Mouse (Mus musculus) hindbrain, embryonic 15.5 days (tissue): ENCODE data around the gene Praf2. TPM values are rescaled to one million over a fixed set of nuclear protein-coding genes. Genes with fewer than 3 reads are reported as not detected.
"Not testable (repeated sequence)": the region's sequence is repeated elsewhere in the genome, so short reads cannot be mapped to it uniquely, and the experiment has no call there.

Source experiments
- ATAC-seq: fragments of 200-750 bp; cut with Nextera tagmentation; 2 replicates; pipeline ENCODE4 v1.8.0; 2017; ENCODE audit warnings: low read depth, moderate number of reproducible peaks, moderate TSS enrichment; ENCODE audit not compliant: low FRiP score
- H3K27ac ChIP-seq: fragments of 300-500 bp; sonication (generic); replicated peaks from 2 replicates; pipeline ENCODE4 v1.5.1; 2015; ENCODE audit warnings: mild to moderate bottlenecking, inconsistent platforms
- H3K27me3 ChIP-seq: fragments of 300-500 bp; sonication (generic); 2 replicates; pipeline ENCODE4 v1.6.1; 2015; ENCODE audit warnings: control low read depth, inconsistent platforms
- H3K36me3 ChIP-seq: fragments of 300-500 bp; sonication (generic); 2 replicates; pipeline ENCODE4 v1.6.1; 2015; ENCODE audit warnings: control low read depth, inconsistent platforms
- H3K4me1 ChIP-seq: fragments of 300-500 bp; sonication (generic); replicated peaks from 2 replicates; pipeline ENCODE4 v1.6.1; 2015; ENCODE audit warnings: control low read depth, inconsistent platforms
- H3K4me2 ChIP-seq: fragments of 300-500 bp; sonication (generic); 2 replicates; pipeline ENCODE4 v1.6.1; 2015; ENCODE audit warnings: moderate library complexity, mild to moderate bottlenecking, inconsistent platforms
- H3K4me3 ChIP-seq: fragments of 300-500 bp; sonication (generic); 2 replicates; pipeline ENCODE4 v1.5.1; 2015; ENCODE audit warnings: mild to moderate bottlenecking, inconsistent platforms
- H3K9ac ChIP-seq: fragments of 300-500 bp; sonication (generic); 2 replicates; pipeline ENCODE4 v1.6.1; 2015; ENCODE audit warnings: inconsistent platforms
- H3K9me3 ChIP-seq: fragments of 300-500 bp; sonication (generic); 2 replicates; pipeline ENCODE4 v1.6.1; 2016; ENCODE audit warnings: control low read depth, inconsistent platforms
- WGBS: fragments of 180-500 bp; shearing (Covaris S2); methylation state at CpG from one replicate; pipeline ENCODE4 v1.1.7; 2015; 5-methylcytosine and 5-hydroxymethylcytosine counted together
- polyA plus RNA-seq: library from polyadenylated mRNA; unstranded; fragments of >200 nt; fragmentation: Nextera tagmentation; extraction: Ambion mirVana; gene quantifications from 2 replicates; pipeline ENCODE4 v1.2.1, GENCODE M21; 2015

Praf2 gene
- polyA plus RNA-seq, 1 experiment from 2014 or later, result 132 TPM

DNA sequence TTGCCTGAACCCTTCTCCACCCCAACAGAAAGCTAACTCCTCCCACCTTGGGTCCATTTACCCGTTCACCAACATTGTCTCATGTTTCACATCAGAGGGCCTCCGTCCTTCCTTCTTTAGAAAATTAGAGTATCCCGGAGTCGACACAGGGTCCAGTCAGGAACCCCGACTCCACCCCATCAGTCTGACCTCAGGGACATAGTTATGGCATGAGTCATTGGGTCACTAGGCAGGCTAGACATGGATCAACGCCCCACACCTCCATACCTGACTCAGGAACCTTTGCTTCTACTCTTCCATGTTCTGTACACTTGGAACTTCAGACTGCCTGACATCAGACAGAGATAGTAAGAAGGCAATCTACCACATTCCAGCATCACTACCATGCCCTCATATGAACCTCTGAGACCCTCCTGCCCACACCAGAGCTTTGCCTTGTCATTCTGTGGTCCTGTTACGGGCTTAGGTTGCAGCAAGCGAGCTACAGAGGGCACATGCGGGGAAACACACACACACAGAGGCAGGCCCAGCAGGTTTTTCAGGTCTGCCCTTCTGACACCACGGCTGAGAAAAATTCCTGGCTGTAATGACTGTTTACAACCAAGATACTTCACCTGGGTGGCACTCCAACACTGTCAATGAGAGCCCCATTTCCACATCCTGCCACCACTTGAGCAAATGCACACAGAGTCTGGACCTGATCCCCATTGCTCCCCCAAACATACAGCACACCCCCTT lies 12.0 kb downstream of the Praf2 start:
- H3K4me3 ChIP-seq, result no peak overlapping the region
- H3K36me3 ChIP-seq, result no peaks in the 10 kb centered on the region
- H3K4me1 ChIP-seq, result no peaks in the 10 kb centered on the region
- no peak overlapping the region for H3K27ac ChIP-seq
- no peak for ATAC-seq
- H3K9me3 ChIP-seq, result no peaks in the 10 kb centered on the region
- no peak overlapping the region for H3K9ac ChIP-seq
- 80% methylated on average over 10 of the region's 10 CpGs for WGBS
- H3K4me2 ChIP-seq, result no peak overlapping the region
- no peaks in the 10 kb centered on the region for H3K27me3 ChIP-seq

DNA sequence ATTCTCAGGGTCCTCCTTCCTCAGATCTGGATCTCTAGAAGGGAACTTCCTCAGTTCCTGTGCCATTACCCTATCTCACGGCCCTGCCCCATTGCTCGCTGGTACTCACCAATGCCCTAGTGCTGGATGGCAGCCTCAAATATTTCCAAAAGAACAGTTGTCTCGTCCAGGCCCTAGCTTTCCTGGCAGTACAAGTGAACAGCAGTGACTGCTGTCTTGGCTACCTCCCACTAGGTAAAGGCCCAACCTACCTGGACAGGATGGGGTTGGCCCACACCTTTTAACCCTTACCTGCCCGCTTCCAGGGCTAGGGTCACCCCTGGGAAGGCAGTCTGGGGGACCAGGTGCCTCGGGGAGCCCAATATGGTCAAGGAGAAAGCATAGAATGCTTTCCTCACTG lies 12.9 kb downstream of the Praf2 start:
- Histone ChIP-seq H3K4me1 (no peaks in the 10 kb centered on the region), H3K9ac (no peak overlapping the region), H3K36me3 (no peaks in the 10 kb centered on the region), H3K27ac (no peak overlapping the region), H3K4me3 (no peak overlapping the region), H3K9me3 (no peaks in the 10 kb centered on the region), H3K4me2 (no peak overlapping the region), H3K27me3 (no peaks in the 10 kb centered on the region)
- WGBS, result 81% methylated on average over 5 of the region's 5 CpGs
- no peak for ATAC-seq

DNA sequence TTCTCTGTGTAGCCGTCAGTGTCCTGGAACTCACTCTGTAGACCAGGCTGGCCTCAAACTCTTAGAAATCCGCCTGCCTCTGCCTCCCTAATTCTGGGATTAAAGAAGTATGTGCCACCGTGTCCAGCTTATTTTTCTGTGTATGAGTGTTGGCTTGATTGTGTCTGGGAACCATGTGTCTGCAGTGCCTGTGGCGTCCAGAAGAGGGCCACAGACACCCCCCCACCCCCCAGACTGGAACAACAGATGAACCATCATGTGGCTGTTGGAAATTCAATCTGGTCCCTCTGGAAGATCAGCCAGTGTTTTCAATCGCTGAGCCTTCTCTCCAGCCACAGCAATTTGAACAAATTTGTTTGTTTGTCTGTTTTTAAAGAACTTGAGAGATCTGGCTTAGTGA lies 15.2 kb downstream of the Praf2 start:
- Histone ChIP-seq H3K9ac (no peak overlapping the region), H3K4me2 (no peak overlapping the region), H3K36me3 (no peaks in the 10 kb centered on the region), H3K9me3 (no peaks in the 10 kb centered on the region), H3K4me3 (no peak overlapping the region), H3K4me1 (no peaks in the 10 kb centered on the region), H3K27me3 (no peaks in the 10 kb centered on the region), H3K27ac (no peak overlapping the region)
- no peak for ATAC-seq
- WGBS, result 59% methylated on average over 5 of the region's 5 CpGs

DNA sequence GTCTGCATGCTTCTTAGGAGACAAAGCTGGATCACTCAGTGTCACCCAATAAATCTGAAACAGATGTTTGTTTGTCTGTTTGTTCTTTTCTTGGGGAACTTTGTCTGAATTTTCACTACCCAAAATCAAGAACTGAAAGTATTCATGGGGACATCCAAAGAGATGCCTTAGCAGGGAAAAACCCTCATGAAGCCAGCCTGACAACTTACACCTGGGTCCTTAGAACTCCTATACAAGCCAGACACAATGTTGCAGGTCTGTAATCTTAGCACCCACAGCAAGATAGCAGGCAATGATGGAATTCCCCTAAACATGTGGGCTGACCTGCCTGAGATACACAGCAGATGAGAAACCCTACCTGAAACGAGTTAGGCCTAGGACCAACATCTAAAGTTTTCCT lies 16.7 kb downstream of the Praf2 start:
- Histone ChIP-seq H3K9ac (no peak overlapping the region), H3K4me3 (no peak overlapping the region), H3K27me3 (no peaks in the 10 kb centered on the region), H3K27ac (no peak overlapping the region), H3K4me2 (no peak overlapping the region), H3K9me3 (no peaks in the 10 kb centered on the region), H3K36me3 (no peaks in the 10 kb centered on the region), H3K4me1 (peaks cover 7% of the 10 kb centered on the region)
- 31% methylated on average over 1 of the region's 1 CpGs for whole genome bisulfite sequencing
- ATAC-seq, result no peak

DNA sequence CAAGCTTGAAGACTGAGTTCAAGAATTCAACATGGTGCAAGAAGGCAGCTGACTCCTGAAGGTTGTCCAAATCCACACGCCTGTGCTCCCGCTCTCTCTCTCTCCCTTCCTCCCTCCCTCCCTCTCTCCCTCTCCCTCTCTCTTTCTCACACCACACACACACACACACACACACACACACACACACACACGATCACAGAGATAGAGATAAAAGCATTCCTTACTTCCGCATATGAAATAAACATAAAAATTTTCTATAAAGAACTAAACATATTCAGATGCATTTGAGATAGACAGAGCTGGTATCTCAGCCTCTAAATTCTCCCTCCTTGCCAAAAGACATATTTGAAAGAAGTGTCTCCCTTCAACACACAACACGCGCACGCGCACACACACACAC lies 17.2 kb downstream of the Praf2 start:
- H3K27me3 ChIP-seq, result no peaks in the 10 kb centered on the region
- 90% methylated on average over 8 of the region's 8 CpGs for WGBS
- no peaks in the 10 kb centered on the region for H3K9me3 ChIP-seq
- H3K9ac ChIP-seq, result no peak overlapping the region
- ATAC-seq, result no peak
- no peak overlapping the region for H3K4me2 ChIP-seq
- H3K36me3 ChIP-seq, result no peaks in the 10 kb centered on the region
- peaks cover 7% of the 10 kb centered on the region for H3K4me1 ChIP-seq
- no peak overlapping the region for H3K4me3 ChIP-seq
- H3K27ac ChIP-seq, result no peak overlapping the region

DNA sequence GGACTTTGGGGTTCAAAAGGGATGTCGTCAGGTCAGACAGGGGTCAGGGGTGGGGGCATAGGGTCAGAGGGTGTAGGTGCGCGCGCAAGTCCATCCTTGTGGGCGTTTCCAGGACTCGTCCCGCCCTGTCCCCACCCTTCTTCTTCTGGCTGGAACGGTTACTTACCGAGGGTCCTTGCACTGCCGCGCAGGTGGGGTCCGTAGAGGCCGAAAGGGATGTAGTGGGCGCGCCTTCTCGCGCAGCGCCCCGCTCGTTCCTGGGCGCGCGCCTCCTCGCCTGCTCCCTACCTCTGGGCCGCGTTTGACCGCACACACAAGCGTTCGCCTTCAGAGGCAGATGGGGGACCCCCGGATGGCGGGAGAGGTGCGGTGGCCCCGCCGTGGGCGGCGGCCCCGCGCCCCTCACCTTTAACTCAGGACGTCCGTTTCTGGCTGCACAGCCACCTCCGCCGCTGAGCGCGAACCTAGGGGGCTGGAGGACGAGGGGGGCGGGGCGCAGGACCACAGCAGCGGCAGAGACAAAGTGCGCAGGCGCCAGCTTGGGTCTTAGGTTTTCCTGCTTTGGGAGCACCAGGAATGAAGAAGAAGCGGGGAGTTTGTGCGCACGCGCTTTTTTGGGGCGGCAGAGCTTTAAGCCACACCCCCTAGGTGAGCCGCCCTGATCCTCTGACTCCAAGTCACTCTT lies 22.3 kb downstream of the Praf2 start, which contains the start of gene Ccdc120:
Gene Ccdc120, minus strand, starts transcription at position 474 of the 685 bp plus-strand sequence.
- H3K27me3 ChIP-seq, result no peaks in the 10 kb centered on the region
- peak; percentile 90 for ATAC-seq
- H3K9me3 ChIP-seq, result no peaks in the 10 kb centered on the region
- H3K27ac ChIP-seq, result peak within 1 kb of the TSS; percentile 79
- peak within 1 kb of the TSS; percentile 67 for H3K4me3 ChIP-seq
- 10% methylated on average over 36 of the region's 56 CpGs for WGBS
- no peaks in the 10 kb centered on the region for H3K36me3 ChIP-seq
- peak within 1 kb of the TSS; percentile 57 for H3K4me2 ChIP-seq
- H3K9ac ChIP-seq, result peak within 1 kb of the TSS; percentile 81
- peaks cover 7% of the 10 kb centered on the region for H3K4me1 ChIP-seq

DNA sequence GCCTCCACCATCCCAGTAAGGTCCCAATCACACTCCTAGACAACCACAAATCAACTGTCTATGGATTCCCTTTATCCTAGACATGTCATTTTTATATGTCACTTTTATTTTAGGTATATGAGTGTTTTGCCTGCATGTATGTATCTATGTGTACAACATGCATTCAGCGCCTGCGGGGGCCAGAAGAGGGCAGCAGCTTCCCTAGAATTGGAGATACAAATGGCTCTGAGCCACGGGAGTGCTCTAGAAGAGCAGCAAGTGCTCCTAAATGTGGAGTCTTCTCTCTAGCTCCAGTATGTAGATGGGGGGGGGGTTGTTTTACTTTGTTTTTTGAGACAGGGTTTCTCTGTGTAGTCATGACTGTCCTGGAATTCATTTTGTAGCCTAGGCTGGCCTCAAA lies 25.4 kb downstream of the Praf2 start:
- H3K4me1 ChIP-seq, H3K4me2 ChIP-seq, H3K27me3 ChIP-seq, H3K4me3 ChIP-seq, ATAC-seq, H3K9me3 ChIP-seq, H3K27ac ChIP-seq, H3K36me3 ChIP-seq, H3K9ac ChIP-seq: not testable (repeated sequence)
- 31% methylated on average over 3 of the region's 3 CpGs for WGBS

DNA sequence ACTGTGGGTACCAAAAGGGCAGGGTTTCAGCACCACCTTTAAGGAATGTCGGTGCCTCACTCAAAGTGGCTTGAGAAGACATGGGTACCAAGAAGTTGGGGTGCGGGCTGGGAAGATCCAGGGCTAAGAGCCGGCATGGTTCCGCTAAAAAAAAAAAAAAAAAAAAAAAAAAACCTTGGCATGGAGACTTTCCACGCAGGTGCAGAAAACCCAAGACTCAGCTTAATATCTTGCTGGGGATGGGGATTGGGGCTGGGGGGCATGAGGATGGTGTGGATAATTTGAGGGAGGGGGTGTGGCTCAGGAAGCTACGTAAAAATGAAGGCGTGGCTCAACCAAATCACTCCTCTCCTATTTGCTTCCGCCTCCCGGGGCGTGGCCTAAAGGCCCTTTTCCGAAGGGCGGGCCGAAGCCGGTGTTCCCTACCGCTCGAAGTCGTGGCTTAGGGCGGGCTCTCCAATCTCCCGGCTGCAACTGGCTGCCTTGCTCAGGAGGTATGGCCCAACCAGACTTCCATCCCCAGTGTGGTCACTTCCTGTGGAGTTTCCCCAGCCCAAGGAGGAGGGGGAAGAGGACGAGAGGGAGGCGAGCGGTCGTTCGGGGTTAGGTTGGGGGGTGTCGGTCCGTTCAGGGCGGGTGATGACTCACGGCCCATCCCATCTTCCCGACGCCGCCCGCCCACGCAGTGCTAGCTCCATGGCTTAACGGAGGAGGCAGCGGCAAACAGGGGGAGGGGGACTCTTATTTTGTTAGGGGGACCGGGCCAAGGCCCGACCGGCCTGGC lies 34.1 kb downstream of the Praf2 start, which contains the start of gene Tfe3:
Gene Tfe3, plus strand, starts transcription at position 424 of the 784 bp plus-strand sequence.
- H3K27me3 ChIP-seq, result no peaks in the 10 kb centered on the region
- 28% methylated on average over 34 of the region's 38 CpGs for WGBS
- peak within 1 kb of the TSS; percentile 69 for H3K4me3 ChIP-seq
- H3K27ac ChIP-seq, result peak within 1 kb of the TSS; percentile 66
- peaks cover 28% of the 10 kb centered on the region for H3K4me1 ChIP-seq
- H3K9me3 ChIP-seq, result no peaks in the 10 kb centered on the region
- H3K9ac ChIP-seq, result peak within 1 kb of the TSS; percentile 62
- H3K36me3 ChIP-seq, result peaks cover 10% of the 10 kb centered on the region
- ATAC-seq, result peak; percentile 96
- peak within 1 kb of the TSS; percentile 67 for H3K4me2 ChIP-seq

DNA sequence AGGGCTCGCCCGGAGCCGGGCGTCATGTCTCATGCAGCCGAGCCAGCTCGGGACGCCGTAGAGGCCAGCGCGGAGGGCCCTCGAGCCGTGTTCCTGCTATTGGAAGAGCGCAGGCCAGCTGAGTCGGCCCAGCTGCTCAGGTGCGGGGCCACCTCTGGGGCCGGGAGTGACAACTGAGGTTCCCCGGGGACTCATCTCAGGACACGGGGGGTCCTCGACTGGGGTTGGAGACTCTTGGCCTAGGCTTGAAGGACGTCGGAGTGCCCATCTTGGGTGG lies 34.6 kb downstream of the Praf2 start:
- no peak; the same call in 1 of the 2 replicates for ATAC-seq

DNA sequence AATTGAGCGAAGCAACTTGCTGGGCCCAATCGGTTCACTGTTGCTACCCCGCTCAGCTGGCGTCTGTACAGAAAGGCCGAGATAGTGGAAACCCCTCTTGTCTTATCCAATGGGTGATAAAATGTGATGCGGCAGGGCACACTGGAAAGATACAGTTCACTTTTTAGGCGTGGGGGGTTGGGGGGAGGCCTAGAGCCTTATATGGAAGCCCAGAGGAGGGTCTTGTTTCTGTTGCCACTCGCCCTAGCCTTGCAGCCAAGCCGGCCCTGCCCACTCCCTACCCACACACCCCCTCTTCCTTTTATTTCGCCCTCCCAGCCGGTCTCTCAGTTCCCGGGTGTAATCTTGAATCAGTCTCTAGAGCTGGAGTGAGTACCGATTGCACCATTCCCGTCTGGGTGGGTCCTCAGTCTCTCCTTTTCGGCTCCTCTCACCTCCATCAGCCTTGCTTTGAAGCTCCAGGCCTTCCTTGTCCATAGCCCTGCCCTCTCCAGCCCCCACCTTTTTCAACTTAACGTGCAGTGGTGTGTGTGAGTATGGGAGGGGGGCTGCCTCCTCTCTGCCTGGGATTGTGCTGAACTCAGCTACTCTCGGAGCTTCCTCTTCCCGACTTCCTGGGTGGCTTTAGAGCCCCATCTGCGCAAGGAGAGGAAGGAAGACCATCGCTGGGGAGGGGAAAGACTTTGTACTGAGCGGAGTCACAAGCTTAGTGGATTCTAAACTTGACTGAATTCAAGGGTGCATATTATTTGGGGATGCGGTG lies 35.6 kb downstream of the Praf2 start:
- H3K27ac ChIP-seq, result peak overlapping the region; percentile 30; the same call in 1 of the 2 replicates
- no peaks in the 10 kb centered on the region for H3K27me3 ChIP-seq
- peak overlapping the region; percentile 67 for H3K4me2 ChIP-seq
- H3K9me3 ChIP-seq, result no peaks in the 10 kb centered on the region
- H3K4me1 ChIP-seq, result peaks cover 28% of the 10 kb centered on the region
- peak; percentile 27; the same call in 1 of the 2 replicates for ATAC-seq
- 15% methylated on average over 22 of the region's 22 CpGs for WGBS
- H3K4me3 ChIP-seq, result peak overlapping the region; percentile 69
- H3K9ac ChIP-seq, result peak overlapping the region; percentile 62
- H3K36me3 ChIP-seq, result peaks cover 22% of the 10 kb centered on the region

More for the DNA sequence above, 34.6 kb downstream of the Praf2 start:
- peak overlapping the region; percentile 62 for H3K9ac ChIP-seq
- WGBS, result 24% methylated on average over 20 of the region's 21 CpGs
- H3K4me3 ChIP-seq, result peak overlapping the region; percentile 69
- H3K36me3 ChIP-seq, result peaks cover 14% of the 10 kb centered on the region
- H3K27me3 ChIP-seq, result no peaks in the 10 kb centered on the region
- peaks cover 28% of the 10 kb centered on the region for H3K4me1 ChIP-seq
- peak overlapping the region; percentile 67 for H3K4me2 ChIP-seq
- H3K27ac ChIP-seq, result peak overlapping the region; percentile 66
- no peaks in the 10 kb centered on the region for H3K9me3 ChIP-seq

DNA sequence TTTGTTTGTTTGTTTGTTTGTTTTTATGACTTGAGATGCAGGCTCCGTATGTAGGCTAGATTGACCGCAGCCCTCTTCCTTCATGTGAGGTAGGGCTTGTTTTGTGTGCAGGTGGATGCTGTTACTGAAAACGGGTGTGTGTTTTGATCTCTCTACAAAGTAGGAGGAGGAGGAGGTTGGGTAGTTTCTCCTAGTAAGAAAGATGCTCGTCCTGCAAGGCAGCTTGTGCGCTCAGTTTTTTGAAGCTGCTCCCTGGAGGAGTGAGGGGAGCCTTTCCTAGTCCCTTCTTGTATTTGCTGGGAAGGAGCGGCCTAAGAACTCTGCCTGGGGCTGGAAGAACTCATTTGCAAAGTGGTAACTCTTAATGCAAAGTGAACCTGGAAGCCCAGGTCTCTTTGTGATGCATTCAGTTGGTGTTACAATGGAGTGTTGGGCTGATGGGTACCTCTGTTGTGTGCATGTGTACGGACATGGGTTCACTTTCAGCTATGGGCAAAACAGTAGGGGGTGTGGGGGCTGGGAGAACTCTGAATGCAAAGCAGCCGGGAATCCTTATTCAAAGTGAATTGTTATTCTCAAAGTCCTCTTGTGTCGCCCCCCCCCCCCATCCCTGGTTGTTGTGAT lies 36.5 kb downstream of the Praf2 start:
- Histone ChIP-seq H3K9ac (0 out of 2 replicates have a peak overlapping the region, but pooled peaks have one; percentile 33), H3K4me2 (peak overlapping the region; percentile 67), H3K36me3 (peaks cover 22% of the 10 kb centered on the region), H3K27ac (no peak overlapping the region), H3K4me1 (peaks cover 28% of the 10 kb centered on the region), H3K27me3 (no peaks in the 10 kb centered on the region), H3K9me3 (no peaks in the 10 kb centered on the region), H3K4me3 (peak overlapping the region; percentile 69)
- no peak for ATAC-seq
- WGBS, result 17% methylated on average over 9 of the region's 9 CpGs
